Mouse (Mus musculus) brain, embryonic 14.5 days (tissue): ENCODE measurements at regions not wholly inside any gene's neighbourhood (a gene's known extent, or its start where the extent isn't known, plus 50 kb on each side); places are given as distances from the start of the nearest gene placed in this dataset.

ENCODE experiments used
- CTCF ChIP-seq: fragments of 200-500 bp; IDR thresholded peaks from 2 replicates; pipeline ENCODE4 v1.5.1; 2012; ENCODE audit warnings: inconsistent platforms, mild to moderate bottlenecking, moderate library complexity, borderline replicate concordance; ENCODE audit not compliant: insufficient read depth, insufficient read length; ENCODE audit errors: extremely low read depth
- POLR2A ChIP-seq: fragments of 200-500 bp; IDR thresholded peaks from 2 replicates; pipeline ENCODE4 v1.6.1; 2012; ENCODE audit warnings: mild to moderate bottlenecking, inconsistent platforms, borderline replicate concordance; ENCODE audit not compliant: poor library complexity, insufficient read depth, insufficient read length, severe bottlenecking; ENCODE audit errors: extremely low read depth

DNA sequence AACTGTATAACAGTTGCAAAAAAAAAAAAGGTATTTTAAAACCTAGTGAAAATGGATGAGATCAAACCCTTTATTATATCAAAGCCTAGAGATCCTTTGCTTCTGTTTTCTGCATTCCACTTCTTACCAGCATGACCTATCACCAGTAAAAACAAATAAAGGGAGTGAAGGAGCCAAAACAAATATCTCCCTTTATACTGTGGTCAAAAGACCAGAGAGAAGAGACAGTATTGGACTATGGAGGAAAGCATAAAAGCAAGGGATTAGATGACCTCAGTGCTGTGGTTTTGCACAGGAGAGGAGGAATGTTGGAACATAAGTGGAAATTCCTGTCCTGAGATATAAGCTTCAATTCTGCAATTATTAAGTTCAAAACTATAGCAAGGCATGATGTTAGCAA is 307.0 kb upstream of the Thbs1 start:
- no peak for TF ChIP-seq CTCF
- TF ChIP-seq POLR2A = no peak
